Mouse (Mus musculus) lung, postnatal 14 days (tissue): ENCODE results near the gene Pet117.

Experiments used
- DNase-seq: peaks from one replicate; pipeline ENCODE4 v3.0.0; 2021

The Pet117 gene

GRCm38 (mm10) chr2:144382624-144383138, 13.9 kb downstream of the Pet117 start:
- no peak for DNase-seq

- no peak for DNase-seq
Observed at GRCm38 (mm10) chr2:144386296-144386695, 17.5 kb downstream of the Pet117 start.

- no peak for DNase-seq
Observed at GRCm38 (mm10) chr2:144388416-144388815, 19.6 kb downstream of the Pet117 start.

GRCm38 (mm10) chr2:144399531-144399930, 30.7 kb downstream of the Pet117 start:
- no peak for DNase-seq

GRCm38 (mm10) chr2:144400659-144401058, 31.9 kb downstream of the Pet117 start:
- DNase-seq = no peak

- DNase-seq = no peak
Observed at GRCm38 (mm10) chr2:144409037-144409436, 40.2 kb downstream of the Pet117 start.

- DNase-seq = peak; percentile 7
Observed at GRCm38 (mm10) chr2:144410603-144411002, 41.8 kb downstream of the Pet117 start.

- no peak for DNase-seq
Observed at GRCm38 (mm10) chr2:144414646-144415045, 45.9 kb downstream of the Pet117 start.

- no peak for DNase-seq
Observed at GRCm38 (mm10) chr2:144416859-144417258, 48.1 kb downstream of the Pet117 start.

- DNase-seq = no peak
Observed at GRCm38 (mm10) chr2:144418062-144418461, 49.3 kb downstream of the Pet117 start.

GRCm38 (mm10) chr2:144422094-144422675, 53.4 kb downstream of the Pet117 start:
- DNase-seq = no peak
